Mouse (Mus musculus) embryonic facial prominence, embryonic 13.5 days (tissue): ENCODE data around the gene Rps7. TPM values are rescaled to one million over a fixed set of nuclear protein-coding genes. Genes with fewer than 3 reads are reported as not detected.

ENCODE experiments used
- ATAC-seq: fragments of 200-750 bp; cut with Nextera tagmentation; 2 replicates; pipeline ENCODE4 v1.8.0; 2017; ENCODE audit warnings: low read depth; ENCODE audit not compliant: insufficient number of reproducible peaks, insufficient read depth, low FRiP score, low TSS enrichment
- H3K27ac ChIP-seq: fragments of 300-500 bp; sonication (generic); 2 replicates; pipeline ENCODE4 v1.5.1; 2015; ENCODE audit warnings: moderate library complexity, mild to moderate bottlenecking, inconsistent platforms
- H3K27me3 ChIP-seq: fragments of 300-500 bp; sonication (generic); 2 replicates; pipeline ENCODE4 v1.6.1; 2015; ENCODE audit warnings: mild to moderate bottlenecking, inconsistent platforms
- H3K36me3 ChIP-seq: fragments of 300-500 bp; sonication (generic); 2 replicates; pipeline ENCODE4 v1.6.1; 2015; ENCODE audit warnings: mild to moderate bottlenecking, inconsistent platforms
- H3K4me1 ChIP-seq: fragments of 300-500 bp; sonication (generic); 2 replicates; pipeline ENCODE4 v1.6.1; 2015; ENCODE audit warnings: inconsistent platforms
- H3K4me2 ChIP-seq: fragments of 300-500 bp; sonication (generic); 2 replicates; pipeline ENCODE4 v1.6.1; 2015; ENCODE audit warnings: moderate library complexity, mild to moderate bottlenecking, inconsistent platforms
- H3K4me3 ChIP-seq: fragments of 300-500 bp; sonication (generic); 2 replicates; pipeline ENCODE4 v1.5.1; 2015; ENCODE audit warnings: mild to moderate bottlenecking, inconsistent platforms
- H3K9ac ChIP-seq: fragments of 300-500 bp; sonication (generic); 2 replicates; pipeline ENCODE4 v1.6.1; 2015; ENCODE audit warnings: mild to moderate bottlenecking, inconsistent platforms
- H3K9me3 ChIP-seq: fragments of 300-500 bp; sonication (generic); 2 replicates; pipeline ENCODE4 v1.6.1; 2016; ENCODE audit warnings: inconsistent platforms
- WGBS: fragments of 180-500 bp; shearing (Covaris S2); methylation state at CpG from one replicate; pipeline ENCODE4 v1.1.7; 2015; ENCODE audit warnings: mixed read lengths; 5-methylcytosine and 5-hydroxymethylcytosine counted together
- polyA plus RNA-seq: library from polyadenylated mRNA; unstranded; fragments of >200 nt; fragmentation: Nextera tagmentation; extraction: Ambion mirVana; gene quantifications from 2 replicates; pipeline ENCODE4 v1.2.1, GENCODE M21; 2015

Gene Rps7
- polyA plus RNA-seq, 1 experiment from 2014 or later: 839 TPM

GRCm38 (mm10) chr12:28636543-28636942, 790 bp upstream of the Rps7 start:
- 91% methylated on average over 6 of the region's 6 CpGs for WGBS
- H3K4me1 ChIP-seq: peaks cover 26% of the 10 kb centered on the region
- H3K4me2 ChIP-seq: peak overlapping the region; percentile 61
- peaks cover 31% of the 10 kb centered on the region for H3K36me3 ChIP-seq
- ATAC-seq: no peak
- no peaks in the 10 kb centered on the region for H3K27me3 ChIP-seq
- no peak overlapping the region for H3K9ac ChIP-seq
- no peak overlapping the region for H3K27ac ChIP-seq
- no peaks in the 10 kb centered on the region for H3K9me3 ChIP-seq
- peak overlapping the region; percentile 89 for H3K4me3 ChIP-seq

- 1% methylated on average over 23 of the region's 23 CpGs for WGBS
Measured at GRCm38 (mm10) chr12:28635058-28635534, 657 bp downstream of the Rps7 start.

GRCm38 (mm10) chr12:28628436-28628835, 7.3 kb downstream of the Rps7 start:
- Histone ChIP-seq H3K36me3 (peaks cover 56% of the 10 kb centered on the region), H3K27me3 (no peaks in the 10 kb centered on the region), H3K9ac (no peak overlapping the region), H3K4me2 (no peak overlapping the region), H3K27ac (no peak overlapping the region), H3K4me3 (no peak overlapping the region), H3K4me1 (peaks cover 12% of the 10 kb centered on the region; the same call in 1 of the 2 replicates), H3K9me3 (no peaks in the 10 kb centered on the region)
- ATAC-seq: no peak
- 87% methylated on average over 2 of the region's 2 CpGs for WGBS

More at GRCm38 (mm10) chr12:28635058-28635534, 657 bp downstream of the Rps7 start:
- peaks cover 26% of the 10 kb centered on the region for H3K4me1 ChIP-seq
- peak overlapping the region; percentile 89 for H3K4me3 ChIP-seq
- H3K27ac ChIP-seq: peak overlapping the region; percentile 92
- H3K4me2 ChIP-seq: peak overlapping the region; percentile 82
- no peak for ATAC-seq
- peaks cover 45% of the 10 kb centered on the region for H3K36me3 ChIP-seq
- H3K27me3 ChIP-seq: no peaks in the 10 kb centered on the region
- no peaks in the 10 kb centered on the region for H3K9me3 ChIP-seq
- H3K9ac ChIP-seq: peak overlapping the region; percentile 99

GRCm38 (mm10) chr12:28627092-28627491, 8.7 kb downstream of the Rps7 start:
- ATAC-seq: no peak
- H3K9ac ChIP-seq: no peak overlapping the region
- no peak overlapping the region for H3K4me3 ChIP-seq
- H3K27ac ChIP-seq: no peak overlapping the region
- WGBS: 67% methylated on average over 4 of the region's 4 CpGs
- 0 out of 2 replicates have a peak, but pooled peaks cover 5% of the 10 kb centered on the region for H3K4me1 ChIP-seq
- no peak overlapping the region for H3K4me2 ChIP-seq
- H3K27me3 ChIP-seq: no peaks in the 10 kb centered on the region
- no peaks in the 10 kb centered on the region for H3K9me3 ChIP-seq
- peaks cover 43% of the 10 kb centered on the region for H3K36me3 ChIP-seq

- no peak overlapping the region for H3K4me2 ChIP-seq
- no peak for ATAC-seq
- H3K9ac ChIP-seq: no peak overlapping the region
- no peak overlapping the region for H3K4me3 ChIP-seq
- H3K27ac ChIP-seq: no peak overlapping the region
- 82% methylated on average over 7 of the region's 7 CpGs for WGBS
- H3K4me1 ChIP-seq: 0 out of 2 replicates have a peak, but pooled peaks cover 13% of the 10 kb centered on the region
- peaks cover 26% of the 10 kb centered on the region for H3K36me3 ChIP-seq
- H3K9me3 ChIP-seq: no peaks in the 10 kb centered on the region
- no peaks in the 10 kb centered on the region for H3K27me3 ChIP-seq
Measured at GRCm38 (mm10) chr12:28625407-28625806, 10.3 kb downstream of the Rps7 start.

GRCm38 (mm10) chr12:28624251-28624650, 11.5 kb downstream of the Rps7 start:
- H3K27ac ChIP-seq: no peak overlapping the region
- no peak overlapping the region for H3K9ac ChIP-seq
- H3K4me1 ChIP-seq: 0 out of 2 replicates have a peak, but pooled peaks cover 13% of the 10 kb centered on the region
- no peak overlapping the region for H3K4me2 ChIP-seq
- no peaks in the 10 kb centered on the region for H3K9me3 ChIP-seq
- ATAC-seq: no peak
- no peak overlapping the region for H3K4me3 ChIP-seq
- WGBS: 85% methylated on average over 2 of the region's 2 CpGs
- peaks cover 14% of the 10 kb centered on the region for H3K36me3 ChIP-seq
- H3K27me3 ChIP-seq: no peaks in the 10 kb centered on the region

GRCm38 (mm10) chr12:28623195-28623594, 12.6 kb downstream of the Rps7 start, which contains the start of gene Colec11:
Gene Colec11, minus strand, starts transcription at chr12:28623377.
- WGBS: 53% methylated on average over 5 of the region's 5 CpGs
- H3K4me3 ChIP-seq: no peak within 1 kb of the TSS
- 0 out of 2 replicates have a peak, but pooled peaks cover 13% of the 10 kb centered on the region for H3K4me1 ChIP-seq
- no peak within 1 kb of the TSS for H3K9ac ChIP-seq
- no peak within 1 kb of the TSS for H3K27ac ChIP-seq
- no peaks in the 10 kb centered on the region for H3K9me3 ChIP-seq
- H3K36me3 ChIP-seq: peaks cover 4% of the 10 kb centered on the region; the same call in 1 of the 2 replicates
- H3K4me2 ChIP-seq: no peak within 1 kb of the TSS
- no peaks in the 10 kb centered on the region for H3K27me3 ChIP-seq
- no peak for ATAC-seq

GRCm38 (mm10) chr12:28622641-28623040, 13.1 kb downstream of the Rps7 start:
- Histone ChIP-seq H3K4me3 (no peak overlapping the region), H3K4me2 (no peak overlapping the region), H3K9me3 (no peaks in the 10 kb centered on the region), H3K27ac (no peak overlapping the region), H3K9ac (no peak overlapping the region), H3K36me3 (no peaks in the 10 kb centered on the region), H3K27me3 (no peaks in the 10 kb centered on the region), H3K4me1 (0 out of 2 replicates have a peak, but pooled peaks cover 13% of the 10 kb centered on the region)
- 62% methylated on average over 1 of the region's 1 CpGs for WGBS
- ATAC-seq: no peak

GRCm38 (mm10) chr12:28622167-28622532, 13.6 kb downstream of the Rps7 start:
- no peak overlapping the region for H3K9ac ChIP-seq
- H3K4me3 ChIP-seq: no peak overlapping the region
- no peaks in the 10 kb centered on the region for H3K9me3 ChIP-seq
- H3K4me2 ChIP-seq: no peak overlapping the region
- H3K4me1 ChIP-seq: 0 out of 2 replicates have a peak, but pooled peaks cover 13% of the 10 kb centered on the region
- H3K27ac ChIP-seq: no peak overlapping the region
- no peaks in the 10 kb centered on the region for H3K27me3 ChIP-seq
- WGBS: 50% methylated on average over 5 of the region's 5 CpGs
- H3K36me3 ChIP-seq: no peaks in the 10 kb centered on the region
- ATAC-seq: no peak

- Histone ChIP-seq H3K36me3 (no peaks in the 10 kb centered on the region), H3K9ac (0 out of 2 replicates have a peak overlapping the region, but pooled peaks have one; percentile 6), H3K27ac (no peak overlapping the region), H3K9me3 (no peaks in the 10 kb centered on the region), H3K4me1 (0 out of 2 replicates have a peak, but pooled peaks cover 13% of the 10 kb centered on the region), H3K4me3 (no peak overlapping the region), H3K4me2 (no peak overlapping the region), H3K27me3 (no peaks in the 10 kb centered on the region)
- WGBS: 30% methylated on average over 7 of the region's 7 CpGs
- ATAC-seq: peak; percentile 53; the same call in 1 of the 2 replicates
Measured at GRCm38 (mm10) chr12:28621451-28622166, 14.1 kb downstream of the Rps7 start.

- Histone ChIP-seq H3K4me2 (no peak overlapping the region), H3K36me3 (no peaks in the 10 kb centered on the region), H3K4me3 (no peak overlapping the region), H3K27me3 (no peaks in the 10 kb centered on the region), H3K27ac (no peak overlapping the region), H3K4me1 (0 out of 2 replicates have a peak, but pooled peaks cover 10% of the 10 kb centered on the region), H3K9ac (no peak overlapping the region), H3K9me3 (no peaks in the 10 kb centered on the region)
- no peak for ATAC-seq
- 71% methylated on average over 4 of the region's 4 CpGs for WGBS
Measured at GRCm38 (mm10) chr12:28617297-28617696, 18.5 kb downstream of the Rps7 start.

- 70% methylated on average over 7 of the region's 7 CpGs for WGBS
- Histone ChIP-seq H3K4me2 (no peak overlapping the region), H3K9ac (no peak overlapping the region), H3K27me3 (no peaks in the 10 kb centered on the region), H3K36me3 (no peaks in the 10 kb centered on the region), H3K27ac (no peak overlapping the region), H3K4me1 (no peaks in the 10 kb centered on the region), H3K9me3 (no peaks in the 10 kb centered on the region), H3K4me3 (no peak overlapping the region)
- no peak for ATAC-seq
Measured at GRCm38 (mm10) chr12:28614401-28614800, 21.4 kb downstream of the Rps7 start.
